Mouse (Mus musculus): ENCODE results near the gene Caskin1. TPM values are rescaled to one million over a fixed set of nuclear protein-coding genes. Genes with fewer than 3 reads are reported as not detected.
"Not testable (repeated sequence)": the region's sequence is repeated elsewhere in the genome, so short reads cannot be mapped to it uniquely, and the experiment has no call there.

Gene Caskin1
- polyA plus RNA-seq, 1 experiment from 2014 or later: 8.0 TPM

DNA sequence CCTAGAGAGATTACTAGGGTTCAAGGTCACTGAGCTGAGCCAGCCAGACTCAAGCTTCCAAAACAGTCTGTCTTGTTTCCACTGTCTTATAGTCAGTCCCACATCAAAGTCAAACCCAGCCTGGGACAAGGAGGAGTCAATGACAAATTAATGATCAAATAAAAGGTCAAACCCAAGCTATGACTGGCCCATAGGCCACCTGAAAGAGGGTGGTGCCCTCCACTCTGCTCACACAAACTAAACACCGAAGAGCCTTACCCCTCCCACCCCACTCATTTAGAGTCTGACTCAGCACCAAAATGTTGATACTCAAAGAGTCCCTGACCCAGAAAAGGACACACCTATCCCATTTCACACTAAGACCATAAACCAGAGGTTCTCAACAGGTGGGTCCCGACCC lies 35.0 kb upstream of the Caskin1 start:
- Histone ChIP-seq H3K27me3 (ENCODE audit: control insufficient read depth, insufficient read depth, low read length) (no peaks in the 10 kb centered on the region), H3K4me2 (ENCODE audit: low read depth, low read length, severe bottlenecking) (no peak overlapping the region), H3K27ac (ENCODE audit: low read depth, low read length) (no peak overlapping the region), H3K36me3 (ENCODE audit: control insufficient read depth, insufficient read depth, low read length) (peaks cover 3% of the 10 kb centered on the region; the same call in 1 of the 2 replicates), H3K4me1 (replicated peaks; ENCODE audit: control insufficient read depth, insufficient read depth, low read length) (peaks cover 7% of the 10 kb centered on the region; the same call in 1 of the 2 replicates), H3K4me3 (ENCODE audit: low read depth, low read length) (no peak overlapping the region), H3K9ac (ENCODE audit: low read length) (no peak overlapping the region; the same call in 1 of the 2 replicates), H3K9me3 (ENCODE audit: control insufficient read depth, low read length) (no peaks in the 10 kb centered on the region)
- WGBS: 92% methylated on average over 2 of the region's 2 CpGs
- no peak for ATAC-seq (replicated peaks; ENCODE audit: low FRiP score)
- DNase-seq (ENCODE audit: low spot score): no peak

DNA sequence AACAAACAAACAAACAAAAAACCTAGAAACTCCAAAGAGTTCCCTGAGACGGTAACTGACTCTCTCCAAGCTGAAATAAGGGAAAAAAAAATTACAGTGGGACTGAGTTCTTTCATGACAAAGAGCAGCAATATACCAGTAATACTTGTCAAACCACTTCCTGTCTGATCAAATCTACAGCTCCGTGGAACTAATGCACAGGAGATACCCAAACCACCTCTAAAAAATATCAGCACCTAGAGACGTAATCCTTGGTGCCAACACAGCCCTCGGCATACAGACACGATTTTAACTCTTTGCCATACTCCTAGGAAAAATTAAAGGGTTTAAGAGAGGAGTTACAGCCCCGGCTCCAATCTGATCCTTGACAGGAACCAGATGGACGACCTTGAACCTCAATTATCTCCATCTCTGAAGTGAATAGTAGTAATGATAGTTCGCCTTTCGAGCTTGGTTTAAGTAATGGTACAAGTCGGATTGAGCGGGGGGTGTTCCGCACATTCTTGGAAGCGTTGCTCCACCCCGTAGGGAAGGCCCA lies 34.1 kb upstream of the Caskin1 start:
- Histone ChIP-seq H3K4me2 (ENCODE audit: low read depth, low read length, severe bottlenecking) (peak overlapping the region; percentile 60), H3K27ac (ENCODE audit: low read depth, low read length) (peak overlapping the region; percentile 90; the same call in 1 of the 2 replicates), H3K4me1 (replicated peaks; ENCODE audit: control insufficient read depth, insufficient read depth, low read length) (peaks cover 7% of the 10 kb centered on the region; the same call in 1 of the 2 replicates), H3K9me3 (ENCODE audit: control insufficient read depth, low read length) (no peaks in the 10 kb centered on the region), H3K4me3 (ENCODE audit: low read depth, low read length) (peak overlapping the region; percentile 78), H3K9ac (ENCODE audit: low read length) (peak overlapping the region; percentile 92), H3K27me3 (ENCODE audit: control insufficient read depth, insufficient read depth, low read length) (no peaks in the 10 kb centered on the region), H3K36me3 (ENCODE audit: control insufficient read depth, insufficient read depth, low read length) (peaks cover 3% of the 10 kb centered on the region; the same call in 1 of the 2 replicates)
- ATAC-seq (replicated peaks; ENCODE audit: low FRiP score): no peak
- no peak for DNase-seq (ENCODE audit: low spot score)
- WGBS: 11% methylated on average over 14 of the region's 14 CpGs

DNA sequence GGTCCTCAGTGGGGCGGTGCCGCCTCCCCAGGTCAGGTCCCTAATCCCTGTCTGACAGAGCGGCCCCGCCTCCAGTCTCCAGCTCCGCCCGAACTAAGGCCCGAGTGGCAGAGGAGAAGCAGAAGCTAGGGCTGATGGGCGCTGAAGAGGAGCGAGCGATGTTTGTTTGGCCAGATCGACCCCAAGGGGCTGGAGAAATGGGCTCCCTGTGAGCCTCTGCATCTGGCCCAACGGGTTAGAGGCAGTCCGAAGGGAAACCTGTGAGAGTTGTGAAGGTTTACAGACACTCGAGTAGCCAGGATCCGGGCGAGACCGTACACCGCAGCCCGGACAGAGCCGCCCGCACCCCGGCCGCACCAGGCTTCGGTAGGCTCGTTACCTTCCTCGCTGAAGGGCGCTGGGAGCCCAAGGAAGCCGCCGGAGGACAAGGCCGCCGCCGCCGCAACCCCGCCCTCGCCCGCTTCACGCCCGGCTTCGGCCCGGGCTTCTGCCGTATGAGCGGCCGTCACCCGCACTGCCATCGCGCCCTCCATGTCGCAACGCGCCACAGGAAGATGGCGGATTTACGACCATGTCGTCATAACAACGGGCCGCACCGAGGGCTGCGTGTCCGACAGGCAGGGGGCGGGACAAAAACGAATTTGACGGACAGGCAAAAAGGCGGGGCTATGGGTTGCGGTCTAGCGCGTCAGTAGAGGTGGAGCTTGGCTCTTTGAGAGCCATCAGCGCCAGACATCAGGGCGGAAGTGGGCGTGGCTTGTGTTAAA lies 33.5 kb upstream of the Caskin1 start:
- peak overlapping the region; percentile 60 for H3K4me2 ChIP-seq (ENCODE audit: low read depth, low read length, severe bottlenecking)
- peak overlapping the region; percentile 92 for H3K9ac ChIP-seq (ENCODE audit: low read length)
- ATAC-seq (replicated peaks; ENCODE audit: low FRiP score) (peak; percentile 93), DNase-seq (ENCODE audit: low spot score) (peak; percentile 99)
- H3K27ac ChIP-seq (ENCODE audit: low read depth, low read length): peak overlapping the region; percentile 90
- H3K9me3 ChIP-seq (ENCODE audit: control insufficient read depth, low read length): no peaks in the 10 kb centered on the region
- no peaks in the 10 kb centered on the region for H3K36me3 ChIP-seq (ENCODE audit: control insufficient read depth, insufficient read depth, low read length)
- WGBS: under 1% methylated on average over 67 of the region's 67 CpGs
- H3K4me1 ChIP-seq (replicated peaks; ENCODE audit: control insufficient read depth, insufficient read depth, low read length): peaks cover 7% of the 10 kb centered on the region; the same call in 1 of the 2 replicates
- H3K27me3 ChIP-seq (ENCODE audit: control insufficient read depth, insufficient read depth, low read length): no peaks in the 10 kb centered on the region
- H3K4me3 ChIP-seq (ENCODE audit: low read depth, low read length): peak overlapping the region; percentile 78

DNA sequence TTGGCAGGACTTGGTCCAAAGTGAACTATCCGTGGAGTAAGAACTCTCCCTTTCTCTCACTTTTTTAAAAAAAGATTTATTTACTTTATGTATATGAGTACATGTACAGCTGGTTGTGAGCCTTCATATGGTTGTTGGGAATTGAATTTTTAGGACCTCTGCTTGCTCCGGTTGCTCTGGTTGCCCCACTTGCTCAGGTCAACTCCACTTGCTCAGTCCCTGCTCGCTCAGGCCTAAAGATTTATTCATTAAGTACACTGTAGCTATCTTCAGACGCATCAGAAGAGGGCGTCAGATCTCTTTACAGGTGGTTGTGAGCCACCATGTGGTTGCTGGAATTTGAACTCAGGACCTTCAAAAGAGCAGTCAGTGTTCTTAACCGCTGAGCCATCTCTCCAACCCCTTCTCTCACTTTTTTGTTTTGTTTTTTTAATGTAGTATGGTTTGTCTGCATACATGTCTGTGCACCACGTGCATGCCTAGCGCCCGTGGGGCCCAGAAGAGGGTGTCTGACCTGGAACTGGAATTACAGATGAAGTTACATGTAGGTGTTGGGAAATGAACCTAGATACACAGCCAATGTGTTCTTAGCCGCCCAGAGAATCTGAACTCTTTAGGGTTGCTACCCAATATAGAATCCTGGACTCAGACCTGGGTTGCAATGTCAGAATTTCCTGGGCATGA lies 32.7 kb upstream of the Caskin1 start:
- H3K4me3 ChIP-seq (ENCODE audit: low read depth, low read length); H3K27ac ChIP-seq (ENCODE audit: low read depth, low read length); DNase-seq (ENCODE audit: low spot score); H3K4me1 ChIP-seq (replicated peaks; ENCODE audit: control insufficient read depth, insufficient read depth, low read length); H3K9ac ChIP-seq (ENCODE audit: low read length); H3K27me3 ChIP-seq (ENCODE audit: control insufficient read depth, insufficient read depth, low read length); H3K9me3 ChIP-seq (ENCODE audit: control insufficient read depth, low read length); H3K36me3 ChIP-seq (ENCODE audit: control insufficient read depth, insufficient read depth, low read length); H3K4me2 ChIP-seq (ENCODE audit: low read depth, low read length, severe bottlenecking); ATAC-seq (replicated peaks; ENCODE audit: low FRiP score): not testable (repeated sequence)
- 51% methylated on average over 10 of the region's 10 CpGs for WGBS

DNA sequence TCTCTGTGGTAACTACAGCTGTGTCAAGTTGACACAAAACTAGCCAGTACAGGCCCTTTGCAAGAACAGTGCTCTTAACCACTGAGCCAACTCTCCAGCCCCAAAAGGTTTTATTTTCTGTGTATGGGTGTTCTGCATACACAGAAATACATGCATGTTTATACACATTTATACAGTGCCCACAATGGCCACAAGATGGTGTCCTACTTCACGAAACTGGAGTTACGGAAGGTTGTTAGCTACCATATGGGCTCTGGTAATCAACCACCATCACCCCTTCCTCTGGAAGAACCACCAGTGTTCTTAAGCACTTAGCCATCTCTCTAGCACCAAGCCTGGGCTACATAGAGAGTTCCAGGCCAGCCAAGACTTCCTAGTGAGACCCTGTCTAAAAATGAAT lies 26.8 kb upstream of the Caskin1 start:
- no peaks in the 10 kb centered on the region for H3K36me3 ChIP-seq (ENCODE audit: control insufficient read depth, insufficient read depth, low read length)
- H3K9ac ChIP-seq (ENCODE audit: low read length): no peak overlapping the region
- H3K27ac ChIP-seq (ENCODE audit: low read depth, low read length): no peak overlapping the region
- DNase-seq (ENCODE audit: low spot score) (no peak), ATAC-seq (replicated peaks; ENCODE audit: low FRiP score) (no peak)
- 69% methylated on average over 2 of the region's 2 CpGs for WGBS
- H3K4me3 ChIP-seq (ENCODE audit: low read depth, low read length): no peak overlapping the region
- no peak overlapping the region for H3K4me2 ChIP-seq (ENCODE audit: low read depth, low read length, severe bottlenecking)
- H3K4me1 ChIP-seq (replicated peaks; ENCODE audit: control insufficient read depth, insufficient read depth, low read length): no peaks in the 10 kb centered on the region
- no peaks in the 10 kb centered on the region for H3K27me3 ChIP-seq (ENCODE audit: control insufficient read depth, insufficient read depth, low read length)
- no peaks in the 10 kb centered on the region for H3K9me3 ChIP-seq (ENCODE audit: control insufficient read depth, low read length)

DNA sequence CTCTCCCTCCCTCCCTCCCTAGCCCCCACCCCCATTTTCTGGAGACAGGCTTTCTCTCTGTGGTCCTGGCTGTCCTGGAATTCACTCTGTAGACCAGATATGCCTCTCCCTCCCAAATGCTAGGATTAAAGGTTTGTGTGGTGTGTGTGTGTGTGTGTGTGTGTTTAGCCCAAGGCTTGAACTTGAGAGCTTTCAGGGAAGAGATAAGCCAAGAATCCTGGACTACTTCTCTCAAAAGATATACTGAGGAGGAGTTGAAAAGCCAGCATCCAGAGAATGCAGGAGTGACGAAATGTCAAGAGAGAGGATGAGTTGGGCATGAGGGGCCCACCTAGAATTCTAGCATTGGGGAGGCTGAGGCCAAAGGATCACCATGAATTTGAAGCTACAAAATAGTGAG lies 25.5 kb upstream of the Caskin1 start:
- ATAC-seq (replicated peaks; ENCODE audit: low FRiP score): no peak
- Histone ChIP-seq H3K4me3 (ENCODE audit: low read depth, low read length) (no peak overlapping the region), H3K27ac (ENCODE audit: low read depth, low read length) (no peak overlapping the region), H3K36me3 (ENCODE audit: control insufficient read depth, insufficient read depth, low read length) (no peaks in the 10 kb centered on the region), H3K9me3 (ENCODE audit: control insufficient read depth, low read length) (no peaks in the 10 kb centered on the region), H3K4me1 (replicated peaks; ENCODE audit: control insufficient read depth, insufficient read depth, low read length) (no peaks in the 10 kb centered on the region), H3K9ac (ENCODE audit: low read length) (no peak overlapping the region), H3K27me3 (ENCODE audit: control insufficient read depth, insufficient read depth, low read length) (no peaks in the 10 kb centered on the region), H3K4me2 (ENCODE audit: low read depth, low read length, severe bottlenecking) (no peak overlapping the region)
- 85% methylated on average over 1 of the region's 1 CpGs for WGBS
- no peak for DNase-seq (ENCODE audit: low spot score)

DNA sequence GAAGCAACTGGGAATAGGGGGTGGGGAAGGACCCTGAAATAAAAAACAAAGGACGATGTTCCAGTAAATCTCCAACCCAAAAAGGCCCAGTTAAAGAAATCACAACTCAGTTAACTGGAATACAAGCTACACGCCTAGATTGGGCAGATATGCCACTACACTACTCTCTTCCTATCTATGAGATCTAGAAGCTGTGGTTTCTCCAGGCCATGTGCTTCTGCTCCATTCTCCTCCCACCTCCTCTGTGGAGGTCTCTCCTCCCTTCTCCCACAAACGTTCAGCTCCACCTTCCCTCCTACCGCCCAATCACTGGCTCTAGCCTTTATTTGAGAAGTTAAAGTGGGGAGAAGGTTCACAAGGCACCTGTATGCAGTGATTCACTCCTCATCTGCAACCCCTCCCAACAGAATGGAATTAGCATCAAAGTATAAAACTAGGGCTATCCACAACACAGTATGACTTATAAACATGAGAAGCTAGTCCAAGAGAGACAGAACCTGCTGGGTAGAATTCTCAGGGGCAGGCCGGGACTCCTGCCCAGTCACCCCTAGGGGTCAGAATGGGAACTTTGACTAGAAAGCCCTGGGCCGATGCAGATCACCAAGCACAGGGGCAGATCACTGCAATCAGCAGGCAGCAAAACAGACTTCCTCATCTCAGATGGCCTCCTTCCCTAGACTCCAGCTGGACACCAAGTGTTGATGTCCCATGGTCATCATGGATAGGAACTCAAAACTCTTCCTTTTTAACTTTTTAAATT lies 24.8 kb upstream of the Caskin1 start:
- Histone ChIP-seq H3K27me3 (ENCODE audit: control insufficient read depth, insufficient read depth, low read length) (no peaks in the 10 kb centered on the region), H3K4me1 (replicated peaks; ENCODE audit: control insufficient read depth, insufficient read depth, low read length) (no peaks in the 10 kb centered on the region), H3K27ac (ENCODE audit: low read depth, low read length) (no peak overlapping the region), H3K4me3 (ENCODE audit: low read depth, low read length) (no peak overlapping the region), H3K9ac (ENCODE audit: low read length) (no peak overlapping the region), H3K4me2 (ENCODE audit: low read depth, low read length, severe bottlenecking) (no peak overlapping the region), H3K36me3 (ENCODE audit: control insufficient read depth, insufficient read depth, low read length) (no peaks in the 10 kb centered on the region), H3K9me3 (ENCODE audit: control insufficient read depth, low read length) (no peaks in the 10 kb centered on the region)
- no peak for DNase-seq (ENCODE audit: low spot score)
- WGBS: 56% methylated on average over 6 of the region's 6 CpGs
- ATAC-seq (replicated peaks; ENCODE audit: low FRiP score): no peak

DNA sequence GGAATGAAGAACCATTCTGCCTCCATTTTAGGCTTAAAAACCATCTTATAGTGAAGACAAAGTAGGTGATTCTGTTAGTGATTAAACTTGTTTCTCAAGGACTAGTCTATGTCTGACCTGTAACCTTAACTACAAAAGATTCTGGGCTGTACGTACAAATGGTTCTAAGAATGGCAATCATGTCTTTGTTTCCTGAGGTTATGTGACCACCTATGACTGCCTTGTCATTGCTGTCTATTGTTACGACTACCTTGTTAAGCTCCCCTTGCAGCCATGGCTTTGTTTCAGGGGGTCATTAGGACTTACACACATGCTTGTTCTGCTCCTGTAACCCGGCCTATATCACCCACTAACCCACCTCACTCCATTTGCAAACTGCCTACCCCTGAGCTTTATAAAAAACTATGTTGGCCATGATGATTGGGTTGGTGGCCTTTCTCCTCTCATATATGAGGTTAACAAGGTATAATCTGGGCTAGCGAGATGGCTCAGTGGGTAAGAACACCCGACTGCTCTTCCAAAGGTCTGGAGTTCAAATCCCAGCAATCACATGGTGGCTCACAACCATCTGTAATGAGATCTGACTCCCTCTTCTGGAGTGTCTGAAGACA lies 19.7 kb upstream of the Caskin1 start:
- Histone ChIP-seq H3K4me3 (ENCODE audit: low read depth, low read length) (no peak overlapping the region), H3K27me3 (ENCODE audit: control insufficient read depth, insufficient read depth, low read length) (no peaks in the 10 kb centered on the region), H3K9me3 (ENCODE audit: control insufficient read depth, low read length) (no peaks in the 10 kb centered on the region), H3K36me3 (ENCODE audit: control insufficient read depth, insufficient read depth, low read length) (no peaks in the 10 kb centered on the region), H3K27ac (ENCODE audit: low read depth, low read length) (no peak overlapping the region), H3K9ac (ENCODE audit: low read length) (no peak overlapping the region), H3K4me2 (ENCODE audit: low read depth, low read length, severe bottlenecking) (no peak overlapping the region), H3K4me1 (replicated peaks; ENCODE audit: control insufficient read depth, insufficient read depth, low read length) (peaks cover 9% of the 10 kb centered on the region; the same call in 1 of the 2 replicates)
- WGBS: 88% methylated on average over 5 of the region's 5 CpGs
- ATAC-seq (replicated peaks; ENCODE audit: low FRiP score) (no peak), DNase-seq (ENCODE audit: low spot score) (peak; percentile 41)
